Mouse (Mus musculus): ENCODE measurements around the gene Irgm1. TPM values are rescaled to one million over a fixed set of nuclear protein-coding genes. Genes with fewer than 3 reads are reported as not detected.
"Not testable (repeated sequence)": the region's sequence is repeated elsewhere in the genome, so short reads cannot be mapped to it uniquely, and the experiment has no call there.

Irgm1 gene
- polyA plus RNA-seq, 1 experiment from 2014 or later: 7.6 TPM

DNA sequence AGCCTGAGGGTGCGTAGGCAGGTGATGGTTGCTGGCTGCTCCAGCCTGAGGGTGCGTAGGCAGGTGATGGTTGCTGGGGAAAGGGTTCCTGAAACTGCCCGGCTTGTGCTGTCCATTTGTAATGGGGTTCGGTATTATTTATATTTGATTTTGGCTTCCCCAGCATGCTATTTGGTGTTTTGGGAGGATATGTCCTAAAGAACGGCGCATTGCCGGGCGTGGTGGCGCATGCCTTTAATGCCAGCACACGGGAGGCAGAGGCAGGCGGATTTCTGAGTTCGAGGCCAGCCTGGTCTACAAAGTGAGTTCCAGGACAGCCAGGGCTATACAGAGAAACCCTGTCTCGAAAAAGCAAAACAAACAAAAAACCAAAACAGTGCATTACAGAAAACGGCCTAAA, 50.2 kb downstream of the Irgm1 start:
- not testable (repeated sequence) for H3K27ac ChIP-seq (replicated peaks; ENCODE audit: low read depth, low read length); H3K36me3 ChIP-seq (ENCODE audit: control insufficient read depth, insufficient read depth, low read length); H3K9ac ChIP-seq (ENCODE audit: low read depth, low read length); H3K9me3 ChIP-seq (ENCODE audit: control insufficient read depth, low read length); H3K4me3 ChIP-seq (ENCODE audit: low read depth, low read length); DNase-seq (ENCODE audit: low spot score); ATAC-seq (ENCODE audit: low read depth); H3K4me2 ChIP-seq (ENCODE audit: low read depth, low read length)
- 78% methylated on average over 14 of the region's 14 CpGs for WGBS
- H3K4me1 ChIP-seq (ENCODE audit: control insufficient read depth, insufficient read depth, low read length): peaks cover 10% of the 10 kb centered on the region
- H3K27me3 ChIP-seq (replicated peaks; ENCODE audit: control insufficient read depth, insufficient read depth, low read length): peaks cover 13% of the 10 kb centered on the region

DNA sequence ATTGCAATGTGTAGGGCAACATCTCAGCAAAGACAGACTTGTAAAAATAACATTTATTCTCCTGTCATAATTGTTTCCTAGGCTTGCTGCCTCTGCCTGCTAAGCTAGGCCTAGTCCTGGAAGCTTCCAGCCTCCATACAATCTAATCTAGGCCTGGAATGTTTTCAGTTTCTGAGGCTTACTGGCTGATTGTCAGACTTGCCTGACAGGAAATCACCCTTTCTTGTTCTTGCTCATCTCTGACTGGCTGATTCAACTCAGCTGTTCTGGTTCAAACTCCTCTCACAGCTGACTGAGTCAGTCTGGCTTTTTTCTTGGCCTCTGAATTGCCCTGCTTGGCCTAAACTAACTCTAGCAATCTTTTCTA, 51.2 kb downstream of the Irgm1 start:
- no peak overlapping the region for H3K27ac ChIP-seq (replicated peaks; ENCODE audit: low read depth, low read length)

DNA sequence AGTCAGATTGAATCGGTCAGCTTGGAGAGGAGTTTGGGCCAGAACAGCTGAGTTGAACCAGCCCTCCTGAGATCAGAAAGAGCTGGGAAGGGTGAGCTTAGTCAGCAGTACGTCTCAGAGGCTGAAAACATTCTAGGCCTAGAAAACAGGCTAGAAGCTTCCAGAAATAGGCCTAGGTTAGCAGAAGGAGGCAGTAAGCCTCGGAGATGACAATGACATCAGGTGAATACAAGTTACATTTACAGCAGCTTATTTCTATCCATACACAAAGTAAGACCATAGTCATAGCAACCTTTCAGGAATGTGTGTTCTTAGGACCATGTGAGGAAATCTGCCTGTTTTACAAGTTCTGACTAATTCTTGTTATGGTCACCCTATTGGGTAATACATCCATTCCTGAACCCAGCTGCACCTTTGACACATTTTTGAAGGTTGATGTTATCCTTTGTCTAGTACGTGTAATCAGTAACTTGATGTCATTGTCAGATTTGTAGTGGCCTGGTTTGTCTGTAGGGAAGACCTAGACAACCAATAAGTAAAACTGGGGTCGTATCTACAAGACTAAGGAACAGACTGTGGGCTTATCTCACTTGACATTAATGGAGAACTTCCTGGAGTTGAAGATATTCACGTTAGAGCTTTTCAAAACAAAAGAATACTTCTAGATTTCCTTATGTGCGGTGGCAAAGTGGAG, 51.7 kb downstream of the Irgm1 start:
- no peak overlapping the region for H3K4me2 ChIP-seq (ENCODE audit: low read depth, low read length)
- no peaks in the 10 kb centered on the region for H3K9me3 ChIP-seq (ENCODE audit: control insufficient read depth, low read length)
- 0 out of 2 replicates have a peak overlapping the region, but pooled peaks have one; percentile 0 for H3K4me3 ChIP-seq (ENCODE audit: low read depth, low read length)
- ATAC-seq (ENCODE audit: low read depth) (no peak), DNase-seq (ENCODE audit: low spot score) (no peak)
- H3K27ac ChIP-seq (replicated peaks; ENCODE audit: low read depth, low read length): no peak overlapping the region
- H3K4me1 ChIP-seq (ENCODE audit: control insufficient read depth, insufficient read depth, low read length): peaks cover 13% of the 10 kb centered on the region
- H3K36me3 ChIP-seq (ENCODE audit: control insufficient read depth, insufficient read depth, low read length): 0 out of 2 replicates have a peak, but pooled peaks cover 4% of the 10 kb centered on the region
- 76% methylated on average over 7 of the region's 7 CpGs for WGBS
- H3K27me3 ChIP-seq (replicated peaks; ENCODE audit: control insufficient read depth, insufficient read depth, low read length): peaks cover 11% of the 10 kb centered on the region
- H3K9ac ChIP-seq (ENCODE audit: low read depth, low read length): no peak overlapping the region

More for the DNA sequence above, 51.2 kb downstream of the Irgm1 start:
- H3K27me3 ChIP-seq (replicated peaks; ENCODE audit: control insufficient read depth, insufficient read depth, low read length): peaks cover 13% of the 10 kb centered on the region
- DNase-seq (ENCODE audit: low spot score) (no peak), ATAC-seq (ENCODE audit: low read depth) (no peak)
- H3K4me3 ChIP-seq (ENCODE audit: low read depth, low read length): no peak overlapping the region
- no peak overlapping the region for H3K4me2 ChIP-seq (ENCODE audit: low read depth, low read length)
- H3K9ac ChIP-seq (ENCODE audit: low read depth, low read length): no peak overlapping the region
- 0 out of 2 replicates have a peak, but pooled peaks cover 3% of the 10 kb centered on the region for H3K36me3 ChIP-seq (ENCODE audit: control insufficient read depth, insufficient read depth, low read length)
- peaks cover 13% of the 10 kb centered on the region for H3K4me1 ChIP-seq (ENCODE audit: control insufficient read depth, insufficient read depth, low read length)
- H3K9me3 ChIP-seq (ENCODE audit: control insufficient read depth, low read length): no peaks in the 10 kb centered on the region

DNA sequence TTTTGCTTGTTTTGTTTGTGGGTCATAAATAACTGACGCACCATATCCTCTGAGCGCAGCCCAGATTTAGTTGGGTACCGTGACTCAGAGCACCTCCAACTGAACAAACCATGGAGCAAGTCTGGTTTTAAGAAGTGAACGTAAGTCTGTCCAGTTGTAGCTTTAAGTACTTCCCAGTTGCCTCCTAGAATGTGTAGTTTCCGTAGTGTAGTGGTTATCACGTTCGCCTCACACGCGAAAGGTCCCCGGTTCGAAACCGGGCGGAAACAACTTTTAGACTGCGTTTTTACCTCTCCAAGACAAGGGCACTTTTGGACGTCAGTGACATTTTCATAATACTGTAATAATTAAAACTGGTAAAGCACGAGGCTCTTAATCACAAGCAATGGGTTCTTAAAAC, 53.1 kb downstream of the Irgm1 start:
- DNase-seq (ENCODE audit: low spot score): peak; percentile 95
- ATAC-seq (ENCODE audit: low read depth): no peak
- Histone ChIP-seq H3K4me2 (ENCODE audit: low read depth, low read length) (peak overlapping the region; percentile 85), H3K9ac (ENCODE audit: low read depth, low read length) (peak overlapping the region; percentile 91), H3K27ac (replicated peaks; ENCODE audit: low read depth, low read length) (peak overlapping the region; percentile 88; the same call in 1 of the 2 replicates), H3K4me1 (ENCODE audit: control insufficient read depth, insufficient read depth, low read length) (peaks cover 4% of the 10 kb centered on the region; the same call in 1 of the 2 replicates), H3K36me3 (ENCODE audit: control insufficient read depth, insufficient read depth, low read length) (0 out of 2 replicates have a peak, but pooled peaks cover 4% of the 10 kb centered on the region), H3K27me3 (replicated peaks; ENCODE audit: control insufficient read depth, insufficient read depth, low read length) (no peaks in the 10 kb centered on the region), H3K4me3 (ENCODE audit: low read depth, low read length) (peak overlapping the region; percentile 73), H3K9me3 (ENCODE audit: control insufficient read depth, low read length) (no peaks in the 10 kb centered on the region)
- WGBS: under 1% methylated on average over 16 of the region's 16 CpGs

DNA sequence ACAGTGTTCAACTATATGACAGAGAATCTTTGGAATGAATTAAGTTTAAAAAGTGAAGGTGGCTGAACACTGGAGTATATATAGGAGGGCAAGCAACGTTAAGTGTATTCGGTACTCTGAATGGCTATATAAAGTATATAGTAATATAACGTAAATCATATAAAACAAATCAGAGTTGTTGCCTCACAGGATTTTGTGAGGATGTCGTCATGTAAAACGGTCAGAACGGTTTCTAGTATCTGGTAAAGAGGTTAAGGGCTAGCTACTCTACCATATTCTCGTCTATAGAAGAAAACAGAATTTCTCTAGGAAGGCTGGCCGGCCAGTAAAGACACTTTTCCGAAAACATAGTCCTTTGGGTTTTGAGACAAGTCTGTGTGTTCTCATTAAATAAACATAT, 53.7 kb downstream of the Irgm1 start:
- H3K9ac ChIP-seq (ENCODE audit: low read depth, low read length): peak overlapping the region; percentile 91
- H3K27ac ChIP-seq (replicated peaks; ENCODE audit: low read depth, low read length): peak overlapping the region; percentile 88

DNA sequence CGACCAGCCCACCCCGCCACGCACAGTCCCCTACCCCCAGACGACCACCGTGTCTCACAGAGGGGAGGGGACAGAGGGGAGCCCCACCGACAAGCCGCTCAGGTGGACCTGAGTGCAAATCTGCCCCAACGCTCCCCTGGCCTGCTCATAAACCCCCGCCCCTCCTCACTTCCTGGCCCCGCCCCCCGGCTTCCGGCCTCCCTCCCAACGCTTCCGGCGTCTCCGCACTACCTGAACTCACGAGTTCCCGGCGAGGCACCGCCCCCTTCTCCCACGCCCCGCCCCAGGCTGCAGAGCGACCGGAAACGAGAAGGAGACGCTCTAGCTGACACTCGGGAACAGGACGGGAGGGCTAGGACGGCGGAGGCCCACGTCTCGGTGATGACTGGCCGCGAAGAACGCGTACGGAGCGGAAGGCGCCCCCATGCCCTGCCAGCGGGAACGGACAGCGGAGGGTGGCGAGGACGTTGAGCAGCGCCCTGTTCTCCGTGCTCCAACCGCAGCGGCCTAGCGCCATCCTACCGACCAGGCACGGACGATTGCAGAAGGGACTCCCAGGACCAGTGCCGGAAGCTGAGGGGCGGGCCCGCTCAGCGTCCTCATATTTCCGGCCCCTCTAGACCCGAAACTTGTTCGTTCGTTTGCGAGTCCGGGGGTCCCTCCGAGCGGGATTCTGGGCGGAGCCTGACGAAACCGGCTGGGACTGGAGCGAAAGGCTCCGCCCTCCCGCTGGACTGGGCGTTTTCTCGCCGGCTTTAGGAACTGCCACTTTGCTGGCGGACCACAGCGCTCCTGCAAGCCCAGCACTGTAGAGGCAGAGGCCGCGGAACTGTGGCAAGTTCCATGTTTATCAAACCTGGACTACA, 54.5 kb downstream of the Irgm1 start, which contains the start of gene Trim41:
Gene Trim41 (minus strand): TSS at position 554 of the 866 bp plus-strand sequence.
- peak within 1 kb of the TSS; percentile 88 for H3K27ac ChIP-seq (replicated peaks; ENCODE audit: low read depth, low read length)
- peaks cover 8% of the 10 kb centered on the region for H3K36me3 ChIP-seq (ENCODE audit: control insufficient read depth, insufficient read depth, low read length)
- 0% methylated on average over 45 of the region's 77 CpGs for WGBS
- peak within 1 kb of the TSS; percentile 91 for H3K9ac ChIP-seq (ENCODE audit: low read depth, low read length)
- peak within 1 kb of the TSS; percentile 73 for H3K4me3 ChIP-seq (ENCODE audit: low read depth, low read length)
- H3K4me1 ChIP-seq (ENCODE audit: control insufficient read depth, insufficient read depth, low read length): 0 out of 2 replicates have a peak, but pooled peaks cover 3% of the 10 kb centered on the region
- H3K9me3 ChIP-seq (ENCODE audit: control insufficient read depth, low read length): no peaks in the 10 kb centered on the region
- ATAC-seq (ENCODE audit: low read depth) (peak; percentile 97), DNase-seq (ENCODE audit: low spot score) (peak; percentile 99)
- H3K4me2 ChIP-seq (ENCODE audit: low read depth, low read length): peak within 1 kb of the TSS; percentile 85
- no peaks in the 10 kb centered on the region for H3K27me3 ChIP-seq (replicated peaks; ENCODE audit: control insufficient read depth, insufficient read depth, low read length)

More for the DNA sequence above, 53.7 kb downstream of the Irgm1 start:
- Histone ChIP-seq H3K27me3 (replicated peaks; ENCODE audit: control insufficient read depth, insufficient read depth, low read length) (no peaks in the 10 kb centered on the region), H3K9me3 (ENCODE audit: control insufficient read depth, low read length) (no peaks in the 10 kb centered on the region), H3K4me3 (ENCODE audit: low read depth, low read length) (peak overlapping the region; percentile 73), H3K4me2 (ENCODE audit: low read depth, low read length) (peak overlapping the region; percentile 85), H3K4me1 (ENCODE audit: control insufficient read depth, insufficient read depth, low read length) (0 out of 2 replicates have a peak, but pooled peaks cover 3% of the 10 kb centered on the region), H3K36me3 (ENCODE audit: control insufficient read depth, insufficient read depth, low read length) (0 out of 2 replicates have a peak, but pooled peaks cover 4% of the 10 kb centered on the region)
- ATAC-seq (ENCODE audit: low read depth): no peak
- WGBS: 6% methylated on average over 9 of the region's 9 CpGs
- DNase-seq (ENCODE audit: low spot score): no peak

DNA sequence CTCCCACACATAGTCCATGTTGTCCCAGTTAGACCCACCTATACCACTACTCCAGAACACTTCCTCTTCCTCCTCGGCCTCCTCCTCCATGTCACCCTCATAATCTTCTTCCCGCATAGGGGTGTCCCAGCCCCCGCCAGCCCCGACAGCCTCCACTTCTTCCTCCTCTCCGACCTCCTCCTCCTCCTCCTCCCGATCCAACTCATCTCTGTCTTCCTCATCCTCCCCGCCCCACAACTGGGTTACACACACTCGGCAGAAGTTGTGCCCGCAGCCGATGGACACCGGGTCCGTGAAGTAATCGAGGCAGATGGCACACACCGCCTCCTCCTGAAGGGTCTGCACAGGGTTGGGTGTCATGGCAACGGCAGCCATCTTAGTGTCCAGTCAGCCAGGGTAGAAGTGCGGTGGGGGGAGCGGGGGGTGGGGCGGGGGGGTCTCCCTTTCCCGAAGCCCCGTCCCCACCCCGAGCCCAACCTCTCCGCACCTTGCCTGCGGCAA, 55.2 kb downstream of the Irgm1 start:
- Histone ChIP-seq H3K27me3 (replicated peaks; ENCODE audit: control insufficient read depth, insufficient read depth, low read length) (no peaks in the 10 kb centered on the region), H3K36me3 (ENCODE audit: control insufficient read depth, insufficient read depth, low read length) (peaks cover 15% of the 10 kb centered on the region), H3K9me3 (ENCODE audit: control insufficient read depth, low read length) (no peaks in the 10 kb centered on the region), H3K27ac (replicated peaks; ENCODE audit: low read depth, low read length) (peak overlapping the region; percentile 88; the same call in 1 of the 2 replicates), H3K4me3 (ENCODE audit: low read depth, low read length) (peak overlapping the region; percentile 73), H3K4me1 (ENCODE audit: control insufficient read depth, insufficient read depth, low read length) (0 out of 2 replicates have a peak, but pooled peaks cover 3% of the 10 kb centered on the region), H3K9ac (ENCODE audit: low read depth, low read length) (peak overlapping the region; percentile 91), H3K4me2 (ENCODE audit: low read depth, low read length) (peak overlapping the region; percentile 75)
- peak; percentile 41 for ATAC-seq (ENCODE audit: low read depth)
- DNase-seq (ENCODE audit: low spot score): peak; percentile 70
- WGBS: 3% methylated on average over 19 of the region's 23 CpGs

DNA sequence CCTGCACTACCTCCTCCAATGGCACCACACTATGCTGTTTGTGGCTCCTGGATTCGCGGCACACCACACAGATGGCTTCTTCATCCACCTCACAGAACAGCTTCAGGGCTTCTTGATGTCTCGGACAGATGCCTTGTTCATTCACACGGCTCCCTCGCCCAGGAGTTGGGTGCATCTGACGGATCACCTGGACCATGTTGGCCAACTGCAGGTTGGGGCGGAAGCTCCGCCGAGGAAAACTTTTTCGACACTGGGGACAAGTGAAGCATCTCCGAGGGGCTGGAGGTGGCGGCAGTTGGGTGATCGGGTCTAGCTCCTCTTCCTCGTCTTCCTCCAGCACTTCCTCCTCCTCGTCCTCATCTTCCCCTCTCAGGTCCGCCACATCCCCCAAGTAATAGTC, 55.6 kb downstream of the Irgm1 start:
- Histone ChIP-seq H3K36me3 (ENCODE audit: control insufficient read depth, insufficient read depth, low read length) (peaks cover 16% of the 10 kb centered on the region), H3K27ac (replicated peaks; ENCODE audit: low read depth, low read length) (no peak overlapping the region; the same call in 1 of the 2 replicates), H3K9ac (ENCODE audit: low read depth, low read length) (peak overlapping the region; percentile 91), H3K27me3 (replicated peaks; ENCODE audit: control insufficient read depth, insufficient read depth, low read length) (no peaks in the 10 kb centered on the region), H3K9me3 (ENCODE audit: control insufficient read depth, low read length) (no peaks in the 10 kb centered on the region), H3K4me1 (ENCODE audit: control insufficient read depth, insufficient read depth, low read length) (0 out of 2 replicates have a peak, but pooled peaks cover 3% of the 10 kb centered on the region), H3K4me3 (ENCODE audit: low read depth, low read length) (peak overlapping the region; percentile 73), H3K4me2 (ENCODE audit: low read depth, low read length) (peak overlapping the region; percentile 75)
- no peak for ATAC-seq (ENCODE audit: low read depth)
- WGBS: 69% methylated on average over 16 of the region's 16 CpGs
- no peak for DNase-seq (ENCODE audit: low spot score)

All from embryonic facial prominence, embryonic 14.5 days (tissue).